Mouse (Mus musculus): Measurements from ENCODE around the gene B3galt2.

DNA sequence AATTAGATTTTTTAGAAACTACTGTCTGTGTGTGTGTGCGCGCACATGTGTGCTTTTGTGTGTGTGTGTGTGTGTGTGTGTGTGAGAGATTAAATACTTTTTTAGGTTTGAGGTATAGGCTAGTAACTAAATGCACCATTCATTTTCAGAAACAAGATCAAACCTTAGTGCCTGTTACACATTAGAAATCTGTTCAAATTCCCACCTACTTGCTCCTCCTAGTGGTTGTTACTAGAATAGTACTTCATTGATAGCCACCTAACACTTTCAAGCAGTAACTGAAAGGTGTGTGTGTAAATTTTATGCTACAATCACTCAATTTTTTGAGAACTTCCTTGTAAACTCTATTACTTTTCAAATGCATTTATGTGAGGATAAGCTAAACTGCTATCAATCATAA is 3.8 kb downstream of the B3galt2 start:
- TF ChIP-seq CTCF (IDR thresholded peaks at IDR 0.05; ENCODE audit: low read depth, low read length) (no peak), POLR2A (IDR thresholded peaks at IDR 0.05; ENCODE audit: borderline replicate concordance, low read depth, low read length) (no peak)

All from bone marrow macrophage, adult 2 months (primary cell).